Mouse (Mus musculus) liver, postnatal 0 days (tissue): Measurements from ENCODE around the gene Prox1.

ENCODE experiments used
- CTCF ChIP-seq: sonication (generic); IDR thresholded peaks from 2 replicates; pipeline ENCODE4 v1.5.1; 2016; ENCODE audit warnings: antibody characterized with exemption, low read depth
- EP300 ChIP-seq: IDR thresholded peaks from 2 replicates; pipeline ENCODE4 v1.6.1; 2016; ENCODE audit warnings: antibody characterized with exemption, low read depth, mild to moderate bottlenecking

DNA sequence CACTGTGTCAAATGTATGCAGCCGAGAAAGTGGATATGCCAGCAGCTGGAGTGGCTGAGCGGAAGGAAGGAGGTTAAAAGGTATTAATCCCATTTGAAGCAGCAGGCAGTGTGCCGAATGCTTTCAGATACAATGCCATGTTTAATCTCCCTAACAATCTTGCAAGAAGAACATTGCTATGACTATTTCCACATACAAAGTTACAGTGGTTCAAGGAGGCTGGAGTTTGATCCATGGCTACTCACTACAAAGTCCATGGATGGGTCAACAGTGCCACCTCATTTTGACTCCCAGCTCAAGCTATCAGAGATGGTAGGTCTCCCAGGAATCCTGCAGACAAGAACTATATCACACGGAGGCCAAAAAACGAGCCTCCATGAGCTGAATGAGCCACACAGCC lies 64.5 kb downstream of the Prox1 start:
- no peak for TF ChIP-seq CTCF
- no peak for TF ChIP-seq EP300
